Mouse (Mus musculus): Measurements from ENCODE around the gene Inf2. TPM values are rescaled to one million over a fixed set of nuclear protein-coding genes. Genes with fewer than 3 reads are reported as not detected.

Inf2 gene
- polyA plus RNA-seq, 1 experiment from 2014 or later = 1.7 TPM

DNA sequence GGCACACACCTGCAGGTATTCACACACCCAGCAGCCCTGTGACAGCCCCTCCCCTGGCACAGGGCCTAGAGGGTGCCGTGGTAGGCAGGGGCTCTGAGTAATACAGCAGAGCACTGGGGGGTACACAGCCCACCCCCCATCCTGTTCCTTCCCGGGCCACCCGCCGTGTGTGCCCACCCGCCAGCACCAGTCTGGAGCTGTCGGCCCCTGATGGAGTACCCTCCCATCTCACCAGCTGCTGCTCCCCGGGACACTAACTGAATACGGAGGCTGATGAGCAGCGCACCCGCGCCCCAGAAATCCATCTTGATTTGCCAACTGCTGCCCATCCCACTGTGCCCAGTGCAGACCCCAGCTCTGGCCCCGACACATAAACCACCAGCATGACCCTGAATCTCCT lies 75.1 kb downstream of the Inf2 start:
- Histone ChIP-seq H3K9me3 (replicated peaks) (no peaks in the 10 kb centered on the region), H3K4me3 (peak overlapping the region; percentile 20; the same call in 1 of the 2 replicates), H3K27me3 (ENCODE audit: low read depth, poor library complexity, severe bottlenecking) (no peaks in the 10 kb centered on the region), H3K36me3 (peaks cover 99% of the 10 kb centered on the region), H3K4me1 (peaks cover 90% of the 10 kb centered on the region), H3K27ac (replicated peaks) (peak overlapping the region; percentile 91)
- no peak for DNase-seq (ENCODE audit: low spot score)
- 95% methylated on average over 12 of the region's 12 CpGs for WGBS

DNA sequence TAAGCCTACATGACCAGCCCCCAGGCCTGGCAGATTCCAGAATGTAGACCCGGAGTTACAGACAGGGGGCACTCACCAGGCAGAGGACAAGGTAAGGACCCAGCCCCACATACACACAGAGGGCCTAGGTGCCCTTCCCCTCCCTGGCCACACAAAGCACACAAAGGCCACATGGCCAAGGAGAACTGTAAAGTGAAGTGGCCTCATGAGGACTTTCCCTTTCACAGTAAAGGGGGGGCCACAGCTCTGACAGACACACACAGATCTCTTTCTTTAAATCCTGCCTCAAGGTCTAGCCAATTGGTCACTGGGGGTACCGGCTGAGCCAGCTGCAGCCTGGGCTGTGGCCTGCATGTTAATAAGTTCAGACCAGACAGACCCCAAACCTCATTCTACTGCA lies 75.5 kb downstream of the Inf2 start:
- Histone ChIP-seq H3K4me3 (peak overlapping the region; percentile 21; the same call in 1 of the 2 replicates), H3K27ac (replicated peaks) (peak overlapping the region; percentile 91), H3K36me3 (peaks cover 99% of the 10 kb centered on the region), H3K9me3 (replicated peaks) (no peaks in the 10 kb centered on the region), H3K4me1 (peaks cover 93% of the 10 kb centered on the region), H3K27me3 (ENCODE audit: low read depth, poor library complexity, severe bottlenecking) (no peaks in the 10 kb centered on the region)
- 68% methylated on average over 2 of the region's 2 CpGs for WGBS
- DNase-seq (ENCODE audit: low spot score) = peak; percentile 22

DNA sequence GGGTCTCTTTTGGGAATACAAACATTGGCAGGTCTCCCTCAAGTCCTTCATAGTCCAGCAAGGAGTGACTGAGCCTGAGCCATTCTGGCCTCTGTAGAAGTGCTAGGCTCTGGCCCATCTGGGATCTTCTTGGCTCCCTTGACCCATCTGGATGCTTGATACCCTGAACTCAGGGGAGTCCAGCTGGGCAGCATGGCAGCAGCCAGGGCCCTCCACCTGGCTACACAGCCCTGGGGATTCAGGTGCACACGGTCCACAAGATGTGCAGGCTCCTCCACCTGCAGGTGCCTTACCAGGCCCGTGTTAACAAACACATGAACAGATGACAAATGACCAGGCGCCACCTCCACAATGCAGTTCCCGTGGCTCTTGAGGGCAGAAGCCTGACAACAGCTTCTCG lies 76.1 kb downstream of the Inf2 start:
- 87% methylated on average over 5 of the region's 5 CpGs for WGBS
- Histone ChIP-seq H3K9me3 (replicated peaks) (no peaks in the 10 kb centered on the region), H3K4me3 (no peak overlapping the region; the same call in 1 of the 2 replicates), H3K36me3 (peaks cover 99% of the 10 kb centered on the region), H3K27me3 (ENCODE audit: low read depth, poor library complexity, severe bottlenecking) (no peaks in the 10 kb centered on the region), H3K27ac (replicated peaks) (peak overlapping the region; percentile 91), H3K4me1 (peaks cover 93% of the 10 kb centered on the region)
- no peak for DNase-seq (ENCODE audit: low spot score)

Small RNA genes lying within 50 kb of the gene (microRNA-seq; reads per million reads assigned to microRNA genes)
- 1.2 reads per million for gene Mir6939

Other genes starting within 250 kb of the Inf2 start
- gene A530016L24Rik, start 99.3 kb upstream of the Inf2 start, polyA plus RNA-seq (2016; fragmentation: Nextera tagmentation; extraction: Ambion mirVana) = not detected in 2 replicates
- gene Tmem179, start 72.0 kb upstream of the Inf2 start, polyA plus RNA-seq (2016; fragmentation: Nextera tagmentation; extraction: Ambion mirVana) = 2.8 and 4.9 TPM in 2 replicates
- gene Adssl1, start 31.3 kb downstream of the Inf2 start, polyA plus RNA-seq (2016; fragmentation: Nextera tagmentation; extraction: Ambion mirVana) = 2.9 and 3.4 TPM in 2 replicates
- 306 and 361 TPM in 2 replicates for gene Siva1, start 55.9 kb downstream of the Inf2 start, polyA plus RNA-seq (2016; fragmentation: Nextera tagmentation; extraction: Ambion mirVana)
- 44.5 and 46.2 TPM in 2 replicates for gene Akt1, start 86.1 kb downstream of the Inf2 start, polyA plus RNA-seq (2016; fragmentation: Nextera tagmentation; extraction: Ambion mirVana)
- 8.2 and 9.2 TPM in 2 replicates for gene Zbtb42, start 90.0 kb downstream of the Inf2 start, polyA plus RNA-seq (2016; fragmentation: Nextera tagmentation; extraction: Ambion mirVana)
- gene Cep170b, start 131.7 kb downstream of the Inf2 start, polyA plus RNA-seq (2016; fragmentation: Nextera tagmentation; extraction: Ambion mirVana) = 3.3 and 4.3 TPM in 2 replicates
- gene Pld4, start 171.9 kb downstream of the Inf2 start, polyA plus RNA-seq (2016; fragmentation: Nextera tagmentation; extraction: Ambion mirVana) = 3.7 and 5.7 TPM in 2 replicates
- 0.06 and 0.11 TPM in 2 replicates for gene Ahnak2, start 213.9 kb downstream of the Inf2 start, polyA plus RNA-seq (2016; fragmentation: Nextera tagmentation; extraction: Ambion mirVana)
- gene Clba1, start 220.2 kb downstream of the Inf2 start, polyA plus RNA-seq (2016; fragmentation: Nextera tagmentation; extraction: Ambion mirVana) = 13.7 and 14.4 TPM in 2 replicates
- gene Cdca4, start 240.6 kb downstream of the Inf2 start, polyA plus RNA-seq (2016; fragmentation: Nextera tagmentation; extraction: Ambion mirVana) = 178 and 181 TPM in 2 replicates

All from midbrain, embryonic 10.5 days (tissue).